Mouse (Mus musculus): ENCODE measurements at regions not wholly inside any gene's neighbourhood (a gene's known extent, or its start where the extent isn't known, plus 50 kb on each side); places are given as distances from the start of the nearest gene placed in this dataset.

DNA sequence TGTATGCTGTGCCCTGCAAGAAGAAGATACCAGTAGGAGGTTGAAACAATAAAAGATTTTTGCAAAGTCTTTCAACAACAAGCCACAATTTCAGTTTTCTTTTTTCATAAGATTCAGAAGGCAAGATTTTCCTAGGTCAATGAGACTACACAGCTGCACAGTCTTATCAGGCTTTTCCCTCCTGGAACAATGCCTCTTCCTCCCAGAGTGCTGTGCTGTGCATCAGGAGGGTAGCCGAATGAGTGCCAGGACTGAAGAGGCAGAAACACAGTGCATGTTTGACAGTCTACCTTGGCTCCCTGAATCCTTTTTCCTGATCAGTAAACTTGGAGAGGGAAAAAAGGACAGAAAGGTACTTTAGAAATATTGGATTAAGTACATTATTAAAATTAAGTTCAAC is 579.4 kb upstream of the Tbl1xr1 start:
- TF ChIP-seq EP300 (IDR thresholded peaks at IDR 0.05) (no peak), CTCF (IDR thresholded peaks at IDR 0.05) (0 out of 2 replicates have a peak, but pooled peaks have one; percentile 20)
